Mouse (Mus musculus) inflammation-experienced regulatory T-cells, adult 16 weeks (primary cell): Measurements from ENCODE around the gene Ctdspl2. TPM values are rescaled to one million over a fixed set of nuclear protein-coding genes. Genes with fewer than 3 reads are reported as not detected.

Experiments used
- polyA plus RNA-seq: library from polyadenylated mRNA; unstranded; fragments of 100-300 nt; shearing (Covaris generic); gene quantifications from one replicate; pipeline ENCODE4 v1.2.1, GENCODE M21; 2017

The Ctdspl2 gene
- polyA plus RNA-seq: 74.2 TPM

GRCm38 (mm10) chr2:121955765-121956223 is at the start of gene Ctdspl2, which contains the start of gene Mageb3:
Gene Ctdspl2 (plus strand): TSS chr2:121956001.
Gene Mageb3 (minus strand): TSS chr2:121956092.

GRCm38 (mm10) chr2:122027862-122028755 is 72.3 kb downstream of the Ctdspl2 start, which contains the start of gene Eif3j1:
Gene Eif3j1 (plus strand): TSS chr2:122028546.

Other genes starting within 250 kb of the Ctdspl2 start
- gene Frmd5, start 148.9 kb upstream of the Ctdspl2 start, polyA plus RNA-seq: 1.5 TPM
- gene Casc4, start 89.0 kb upstream of the Ctdspl2 start, polyA plus RNA-seq: 1.1 TPM
- gene Mageb3, start 91 bp downstream of the Ctdspl2 start, polyA plus RNA-seq: not detected
- gene Eif3j1, start 72.5 kb downstream of the Ctdspl2 start, polyA plus RNA-seq: 5.7 TPM
- 22.2 TPM for gene Spg11, start 162.4 kb downstream of the Ctdspl2 start, polyA plus RNA-seq
- 8,183 TPM for gene B2m, start 191.7 kb downstream of the Ctdspl2 start, polyA plus RNA-seq
- not detected for gene Trim69, start 204.7 kb downstream of the Ctdspl2 start, polyA plus RNA-seq
- 1.4 TPM for gene Patl2, start 230.2 kb downstream of the Ctdspl2 start, polyA plus RNA-seq
- not detected for gene Terb2, start 230.3 kb downstream of the Ctdspl2 start, polyA plus RNA-seq